Mouse (Mus musculus) left cerebral cortex, adult 11 months (tissue): ENCODE measurements around the gene Ptprg.

Experiments used
- DNase-seq: peaks from one replicate; pipeline ENCODE4 v3.0.0; 2022; ENCODE audit warnings: low spot score

Gene Ptprg

DNA sequence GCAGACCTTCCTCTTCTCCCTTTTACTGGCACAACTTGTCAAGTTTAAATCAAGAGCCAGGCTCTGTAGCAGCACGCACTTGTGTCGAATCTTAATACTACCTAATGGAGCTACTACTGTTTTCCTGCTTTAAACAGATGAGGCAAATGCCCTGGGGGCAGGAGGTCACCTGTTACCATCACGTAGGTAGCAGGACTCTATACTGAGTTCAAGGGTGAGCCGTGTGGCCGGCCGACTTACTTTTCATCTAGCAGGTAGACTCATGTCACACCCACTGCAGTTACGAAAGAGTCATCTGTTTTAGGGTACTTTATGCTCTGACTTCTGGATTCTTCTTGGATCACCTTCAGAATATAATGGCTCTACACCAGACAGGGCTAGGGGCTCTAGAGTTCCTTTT lies 66.3 kb downstream of the Ptprg start:
- DNase-seq = no peak

DNA sequence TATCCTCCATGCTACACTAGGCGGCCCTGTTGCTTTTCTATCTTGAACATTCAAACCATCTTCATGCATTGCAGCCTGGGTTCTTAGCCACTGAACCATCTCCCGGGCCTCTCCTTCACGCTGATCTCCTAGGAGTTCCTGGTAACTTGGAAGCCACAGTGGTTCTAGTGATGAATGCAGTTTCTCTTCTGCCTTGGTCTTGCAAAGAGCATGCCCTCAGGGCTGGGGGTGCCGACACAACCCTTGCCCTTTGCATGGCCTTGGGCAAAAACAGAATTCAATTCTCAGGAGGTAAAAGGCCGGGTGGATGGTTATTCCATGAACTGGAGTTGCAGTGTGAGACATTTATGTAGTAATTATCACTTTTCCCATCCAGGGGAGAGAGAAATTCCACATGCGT lies 67.0 kb downstream of the Ptprg start:
- no peak for DNase-seq

DNA sequence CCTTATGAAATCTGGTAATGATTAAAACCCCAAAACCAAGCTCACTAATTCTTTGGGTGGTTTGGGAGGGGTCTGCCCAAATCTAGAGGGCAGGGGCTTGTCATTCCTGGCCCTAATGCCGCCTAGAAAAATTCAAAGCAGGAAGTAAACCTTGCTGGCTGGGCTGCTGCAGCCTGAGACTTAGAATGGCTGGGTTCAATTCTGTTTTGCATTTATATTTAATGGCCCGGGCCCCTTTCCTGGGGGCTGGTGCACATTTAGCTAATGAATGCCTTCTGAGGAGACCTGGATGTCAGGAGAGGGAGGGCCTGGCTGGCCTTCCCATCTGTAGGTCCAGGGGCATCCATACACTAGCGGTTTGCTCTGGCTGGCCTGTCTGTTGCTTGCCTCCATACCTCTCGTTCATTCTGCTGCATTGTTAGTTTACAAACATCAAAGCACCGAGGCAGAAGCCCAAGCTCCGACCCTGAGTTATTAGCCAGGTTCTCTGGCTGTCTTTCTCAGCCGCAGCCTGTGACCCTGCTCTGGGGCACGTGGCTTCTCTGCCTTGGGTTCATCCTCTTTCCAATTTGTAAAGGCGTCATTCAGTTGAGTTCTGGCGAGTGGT lies 67.7 kb downstream of the Ptprg start:
- no peak for DNase-seq

DNA sequence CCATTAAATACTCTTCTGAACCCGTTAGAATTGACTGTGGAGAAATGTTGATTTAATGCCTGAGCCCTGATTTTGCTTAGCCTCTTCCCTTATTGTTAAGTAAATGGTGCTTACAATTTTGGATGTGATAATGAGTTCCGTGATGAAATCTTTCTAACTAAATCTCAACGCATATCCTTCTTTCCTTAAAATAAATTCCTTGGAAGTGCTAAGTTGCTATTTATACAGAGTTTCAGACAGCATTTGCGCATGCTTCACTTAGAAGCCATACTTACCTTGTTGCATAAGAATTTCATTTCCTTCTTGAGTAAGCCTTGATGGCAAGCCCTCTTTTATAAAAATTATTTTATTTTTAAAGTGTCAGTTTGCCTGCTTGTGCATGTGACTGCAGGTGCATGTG lies 70.2 kb downstream of the Ptprg start:
- no peak for DNase-seq

DNA sequence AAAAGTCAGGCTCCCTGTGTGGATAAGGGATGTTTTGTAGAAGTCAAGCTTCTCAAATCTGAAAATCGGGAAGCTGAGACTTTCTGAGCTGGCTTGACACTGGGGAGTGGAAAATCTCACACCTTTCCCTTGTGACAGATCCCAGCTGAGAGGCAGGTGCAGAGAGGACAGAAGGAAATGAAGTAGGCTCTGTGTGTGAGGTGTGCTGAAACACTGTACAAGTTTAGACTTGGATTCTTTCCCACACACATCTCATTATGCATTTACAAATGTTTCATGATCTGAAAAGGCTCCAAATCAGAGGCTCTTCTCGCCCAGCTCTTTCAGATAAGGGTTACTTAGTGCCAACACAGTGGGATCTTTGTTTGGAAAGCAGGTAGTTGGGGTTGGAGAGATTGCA lies 77.4 kb downstream of the Ptprg start:
- DNase-seq = no peak

DNA sequence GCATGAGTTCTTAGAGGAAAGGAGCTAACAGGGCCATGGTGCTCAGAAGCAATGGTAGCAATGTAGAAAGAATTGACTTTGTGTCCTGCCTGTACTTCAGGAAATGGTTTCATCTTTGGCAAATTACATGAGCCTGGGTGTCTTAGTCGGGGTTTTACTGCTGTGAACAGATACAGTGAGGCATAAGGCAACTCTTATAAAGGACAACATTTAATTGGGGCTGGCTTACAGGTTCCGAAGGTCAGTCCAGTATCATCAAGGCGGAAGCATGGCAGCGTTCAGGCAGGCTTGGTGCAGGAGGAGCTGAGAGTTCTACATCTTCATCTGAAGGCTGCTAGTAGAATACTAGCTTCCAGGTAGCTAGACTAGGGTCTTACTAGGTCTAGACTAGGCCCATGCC lies 78.2 kb downstream of the Ptprg start:
- no peak for DNase-seq

DNA sequence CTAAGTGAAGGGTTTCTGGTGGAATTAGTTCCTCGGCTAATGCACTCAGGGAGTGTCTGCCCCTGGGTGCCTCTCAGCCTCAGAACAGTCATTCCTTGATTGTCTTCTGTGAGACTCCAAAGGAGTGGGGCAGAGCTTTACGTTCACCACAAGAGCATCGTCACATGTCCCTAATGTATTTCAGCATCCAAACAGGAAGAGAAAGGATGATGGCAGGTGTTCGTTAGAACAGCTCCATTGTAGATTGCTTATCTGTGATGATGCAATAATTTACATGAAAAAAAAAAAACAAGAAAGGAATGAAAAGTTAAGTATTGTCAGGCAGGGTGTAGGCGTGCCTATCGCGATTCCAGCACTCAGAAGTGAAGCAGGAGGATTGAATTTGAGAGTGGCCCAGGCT lies 84.3 kb downstream of the Ptprg start:
- DNase-seq = no peak

DNA sequence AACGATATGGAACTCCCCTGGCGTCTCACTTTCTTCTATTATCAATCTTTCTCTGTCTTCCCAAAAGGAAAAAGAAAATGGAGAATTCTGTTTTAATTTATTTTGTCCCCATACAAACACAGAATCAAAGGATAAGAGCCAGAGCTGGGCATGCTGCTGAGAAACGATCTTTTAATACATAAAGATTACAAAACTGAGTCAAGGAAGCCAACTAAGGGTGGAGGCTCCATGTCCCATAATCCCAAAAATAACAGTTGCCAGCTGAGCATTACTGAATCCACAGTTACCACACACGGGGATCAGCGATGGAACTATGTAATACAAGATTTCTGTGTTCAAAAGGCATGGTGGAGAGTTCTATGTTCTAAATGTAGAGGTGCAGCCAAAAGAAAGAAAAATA lies 86.0 kb downstream of the Ptprg start:
- no peak for DNase-seq

DNA sequence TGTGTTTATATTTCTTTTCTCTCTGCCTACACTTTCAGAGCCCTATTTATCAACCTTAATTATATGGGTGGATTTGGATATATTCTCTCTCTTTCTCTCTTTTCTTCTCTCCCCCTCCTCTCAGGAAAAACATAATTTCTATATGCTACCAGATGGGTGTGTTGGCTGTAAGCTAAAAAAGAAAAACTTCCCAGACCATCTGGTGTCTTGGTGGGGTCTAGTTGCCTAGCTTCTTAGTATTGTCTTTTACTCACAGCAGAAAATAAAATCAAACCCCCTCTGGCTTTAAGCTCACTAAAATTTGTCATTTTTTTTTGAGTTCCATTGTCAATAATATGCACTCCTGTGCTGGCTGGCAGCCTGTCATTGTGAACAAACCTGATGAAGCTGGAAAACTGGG lies 87.0 kb downstream of the Ptprg start:
- DNase-seq = no peak

DNA sequence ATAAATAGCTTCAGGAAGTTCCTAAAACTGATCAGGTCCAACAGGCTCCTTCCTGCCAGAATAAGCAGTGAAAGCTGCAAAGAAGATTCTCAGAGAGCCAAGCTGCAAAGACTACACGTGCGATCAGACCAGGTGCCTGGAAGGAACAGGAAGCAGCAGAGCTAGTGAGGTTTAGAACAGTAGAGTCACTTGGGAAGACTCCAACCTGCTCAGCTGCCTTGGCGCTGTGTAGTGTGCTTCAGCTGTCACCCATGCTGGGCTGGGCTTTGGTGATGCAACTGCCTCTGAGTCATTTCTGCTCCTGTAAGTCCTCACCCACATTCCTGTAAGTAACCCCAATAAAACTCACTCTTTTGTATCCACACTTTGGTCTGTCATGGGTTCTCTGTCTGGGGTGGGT lies 87.7 kb downstream of the Ptprg start:
- DNase-seq = no peak

DNA sequence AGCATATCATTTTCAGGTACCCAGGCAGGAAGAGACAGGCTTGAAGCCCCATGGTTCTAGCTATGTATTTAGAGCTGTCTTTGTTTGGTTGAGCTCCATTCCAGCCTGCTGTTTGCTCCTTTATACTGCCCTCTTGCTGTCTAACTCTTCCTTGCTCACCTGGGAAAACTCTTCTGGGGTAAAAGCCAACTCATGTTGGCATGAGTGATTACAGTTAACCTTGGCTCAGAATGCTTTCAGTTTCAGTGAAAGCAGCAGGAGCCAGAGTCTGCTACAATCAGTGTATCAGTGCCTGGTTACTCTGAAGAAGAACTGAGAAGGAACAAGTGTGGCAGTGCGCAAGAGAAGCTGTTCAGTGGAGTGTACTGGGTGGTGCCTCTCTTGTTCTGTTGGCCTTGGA lies 89.6 kb downstream of the Ptprg start:
- no peak for DNase-seq

DNA sequence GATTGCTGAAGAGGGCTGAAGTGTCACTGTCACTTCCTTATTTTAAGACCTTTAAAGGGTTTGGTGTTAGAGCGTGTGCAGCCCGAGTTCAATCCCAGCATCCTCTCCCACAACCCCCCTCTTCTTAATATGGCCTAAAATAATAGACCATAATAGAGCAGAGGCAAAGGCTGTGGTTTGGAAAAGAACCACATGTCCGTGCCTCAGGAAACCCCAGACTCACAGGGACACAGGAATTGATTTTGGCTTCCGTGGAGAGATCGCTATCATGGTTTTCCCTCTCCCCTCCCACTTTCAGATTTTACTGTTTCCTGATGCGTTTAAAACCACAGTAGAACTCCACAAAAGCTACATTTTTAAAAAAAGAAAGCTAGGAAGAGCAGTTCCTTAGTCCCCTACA lies 104.0 kb downstream of the Ptprg start:
- no peak for DNase-seq

DNA sequence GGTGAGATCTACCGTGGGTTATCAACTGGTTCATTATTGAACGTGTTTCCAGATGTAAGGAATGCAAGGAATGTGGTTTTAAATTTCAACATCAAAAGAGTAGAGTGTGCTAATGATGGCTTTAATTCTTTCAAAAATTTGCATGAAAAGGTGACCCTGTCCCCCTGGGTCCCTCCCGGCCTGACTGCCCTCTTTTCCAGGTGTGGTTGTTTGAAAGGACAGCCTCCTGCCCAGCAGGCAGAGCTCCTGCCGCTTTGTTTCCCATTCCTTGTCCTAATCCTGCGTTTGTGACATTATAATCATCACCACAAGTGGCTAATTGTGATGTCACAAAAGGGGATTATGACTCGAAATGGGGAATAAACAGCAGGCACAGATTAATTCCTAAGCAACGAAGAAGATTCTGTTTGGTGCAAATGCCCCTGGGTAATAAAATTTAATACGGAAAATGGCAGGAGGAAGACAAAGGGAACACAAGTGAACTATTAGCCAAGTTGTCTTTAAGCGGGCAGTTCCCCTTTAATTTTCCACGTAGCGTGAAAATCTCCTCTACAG lies 110.4 kb downstream of the Ptprg start:
- no peak for DNase-seq

DNA sequence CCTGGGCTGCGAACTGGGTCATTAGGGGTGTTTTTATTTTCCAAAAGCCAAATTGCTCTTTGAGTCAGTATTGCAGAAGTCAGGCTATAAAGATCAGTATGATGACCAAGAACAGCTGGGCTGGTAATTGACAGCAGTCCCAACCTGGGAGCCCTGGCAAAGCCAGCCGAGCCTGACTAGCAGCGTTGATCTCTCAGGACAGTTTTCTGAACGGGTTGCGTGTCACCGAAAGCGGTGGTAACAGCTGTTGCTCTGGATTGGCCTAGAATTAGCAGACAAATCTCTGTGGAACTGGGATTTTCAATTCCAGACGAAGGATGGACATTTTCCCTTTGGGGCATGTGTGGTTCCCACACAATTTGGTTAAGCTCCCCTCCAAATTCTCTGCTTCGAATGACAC lies 111.0 kb downstream of the Ptprg start:
- no peak for DNase-seq

DNA sequence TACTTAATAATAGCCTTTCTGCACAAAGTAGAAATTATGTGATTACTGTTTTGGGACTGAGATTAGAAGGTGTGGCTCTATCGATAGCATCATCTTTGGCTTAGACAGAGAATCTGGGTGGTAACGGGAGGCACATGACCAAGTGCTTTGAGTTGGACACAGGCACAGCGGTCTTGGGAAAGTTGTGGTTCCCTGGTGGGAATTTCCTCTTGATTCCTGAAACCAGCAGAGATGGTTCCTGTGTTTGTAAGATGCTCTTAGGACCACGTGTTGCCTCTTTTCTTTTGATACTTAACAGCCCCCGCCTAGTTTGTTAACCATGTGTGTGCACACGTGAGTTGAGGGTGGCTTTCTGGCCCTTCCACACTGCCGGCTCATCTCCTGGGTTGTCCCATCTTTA lies 111.7 kb downstream of the Ptprg start:
- no peak for DNase-seq

DNA sequence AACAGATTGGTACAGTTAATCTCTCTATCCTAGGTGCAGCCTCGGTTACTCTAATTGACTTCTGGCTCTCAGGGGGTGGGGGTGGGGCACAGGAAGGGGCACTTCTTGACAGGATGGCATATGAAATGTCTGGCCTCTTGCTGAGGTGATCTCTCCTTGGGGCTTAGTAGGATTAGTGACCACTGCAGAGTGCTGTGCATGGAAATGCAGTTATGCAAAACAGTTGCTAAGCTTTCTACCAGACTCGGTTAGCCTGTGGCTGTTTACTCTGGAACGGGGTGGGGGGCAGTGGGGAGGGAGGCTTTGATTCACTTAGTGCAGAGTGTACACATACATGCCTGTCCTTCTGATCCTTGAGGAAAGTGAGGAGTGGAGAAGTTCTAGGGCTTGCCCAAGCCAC lies 114.4 kb downstream of the Ptprg start:
- no peak for DNase-seq

DNA sequence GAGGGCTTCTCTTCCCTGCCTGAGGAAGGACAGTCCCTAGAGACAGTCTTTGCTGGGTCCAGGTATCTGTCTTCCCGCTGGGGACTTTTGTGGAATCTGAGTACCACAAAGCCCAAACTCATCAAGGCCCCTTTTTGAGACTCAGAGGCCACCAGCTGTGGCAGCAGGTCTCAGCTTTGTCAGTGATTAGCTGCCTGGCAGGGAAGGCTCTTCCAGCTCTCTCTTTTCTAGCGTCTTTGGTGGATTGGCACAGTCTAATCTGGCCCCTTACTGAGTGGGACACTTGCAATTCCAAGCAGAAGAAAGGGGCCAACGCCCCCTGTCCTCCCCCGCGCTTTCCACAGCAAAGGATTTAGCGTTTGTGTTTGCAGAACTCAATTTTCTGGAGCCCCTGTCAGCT lies 117.5 kb downstream of the Ptprg start:
- DNase-seq = no peak

DNA sequence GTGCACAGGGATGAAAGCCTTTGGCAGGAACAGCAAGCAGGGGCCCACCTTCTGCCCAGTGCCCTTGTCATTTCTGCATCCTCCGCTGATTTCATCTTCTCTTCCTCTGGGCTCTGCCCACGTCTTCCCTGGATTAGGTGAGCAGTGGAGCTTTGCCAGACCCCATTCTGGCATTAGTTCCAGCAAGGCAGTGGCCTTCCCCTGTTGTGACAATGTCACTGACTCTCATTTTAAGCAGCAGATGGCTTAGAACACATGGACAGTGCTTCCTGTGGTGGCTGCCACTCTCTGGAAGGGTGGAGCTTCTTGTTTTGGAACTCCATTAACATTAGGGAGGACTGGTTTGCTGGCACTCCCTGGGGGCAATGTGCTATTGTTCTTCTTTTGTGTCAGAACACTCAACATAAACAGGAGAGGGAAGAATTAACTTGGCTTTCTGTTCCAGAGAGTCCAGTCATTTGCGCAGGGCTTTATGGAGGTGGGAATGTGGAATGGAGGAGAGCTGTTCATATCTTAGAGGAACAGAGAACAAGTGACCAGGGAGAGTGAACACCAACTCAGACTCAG lies 119.7 kb downstream of the Ptprg start:
- no peak for DNase-seq

DNA sequence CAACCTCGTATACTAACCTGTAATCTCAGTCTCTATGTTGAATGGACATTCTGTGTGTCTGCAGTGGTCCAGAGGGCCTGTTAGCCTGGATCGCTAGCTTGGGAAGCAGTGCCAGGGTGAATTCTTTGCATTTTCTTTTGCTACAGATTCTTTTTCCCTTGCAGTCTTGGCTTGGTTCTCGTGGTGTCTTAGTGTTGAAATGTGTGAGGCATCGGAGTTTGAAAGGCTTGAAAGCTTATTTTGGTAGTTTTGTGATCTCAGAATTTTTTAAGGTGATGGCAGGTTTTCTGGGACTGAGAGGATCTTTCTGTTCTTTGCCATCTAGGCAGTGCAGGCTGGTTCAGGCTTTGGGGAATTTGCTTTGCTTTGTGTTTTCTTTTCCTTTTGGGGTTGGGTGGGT lies 124.9 kb downstream of the Ptprg start:
- no peak for DNase-seq

DNA sequence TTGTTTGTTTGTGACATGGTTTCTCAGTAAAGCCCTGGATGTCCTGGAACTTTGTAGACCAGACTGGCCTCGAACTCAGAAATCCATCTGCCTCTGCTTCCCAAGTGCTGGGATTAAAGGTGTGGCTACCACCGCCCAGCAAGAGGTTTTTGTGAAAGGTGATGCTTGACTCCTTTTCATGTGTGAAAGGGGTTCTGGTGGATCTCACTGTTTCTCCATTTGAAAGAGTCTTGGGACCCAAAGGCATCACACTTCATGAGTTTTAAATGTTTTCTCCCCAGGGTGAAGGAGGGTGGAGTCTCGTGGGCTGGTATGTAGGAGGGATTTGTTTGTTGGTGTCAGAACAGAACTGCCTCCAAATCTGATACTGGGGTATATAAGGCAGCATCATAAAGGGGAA lies 126.4 kb downstream of the Ptprg start:
- no peak for DNase-seq

DNA sequence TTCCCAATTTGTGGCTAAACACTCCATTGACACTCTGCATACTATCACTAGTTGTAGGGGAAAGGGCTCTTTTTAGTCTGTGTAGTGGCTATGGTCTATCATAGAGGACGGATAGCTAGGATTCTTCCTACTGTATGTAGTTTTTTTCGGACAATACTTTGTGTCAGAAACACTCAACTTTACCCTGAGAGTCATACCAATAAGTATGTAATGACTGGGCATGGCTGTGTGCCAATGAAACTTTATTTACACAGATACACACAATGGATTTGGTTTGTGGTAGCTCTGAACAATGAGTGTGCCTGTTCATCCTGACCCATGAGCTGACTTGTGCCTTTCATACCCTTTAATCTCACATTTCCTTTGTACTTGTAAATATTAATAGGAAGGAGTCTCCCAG lies 127.3 kb downstream of the Ptprg start:
- DNase-seq = no peak

DNA sequence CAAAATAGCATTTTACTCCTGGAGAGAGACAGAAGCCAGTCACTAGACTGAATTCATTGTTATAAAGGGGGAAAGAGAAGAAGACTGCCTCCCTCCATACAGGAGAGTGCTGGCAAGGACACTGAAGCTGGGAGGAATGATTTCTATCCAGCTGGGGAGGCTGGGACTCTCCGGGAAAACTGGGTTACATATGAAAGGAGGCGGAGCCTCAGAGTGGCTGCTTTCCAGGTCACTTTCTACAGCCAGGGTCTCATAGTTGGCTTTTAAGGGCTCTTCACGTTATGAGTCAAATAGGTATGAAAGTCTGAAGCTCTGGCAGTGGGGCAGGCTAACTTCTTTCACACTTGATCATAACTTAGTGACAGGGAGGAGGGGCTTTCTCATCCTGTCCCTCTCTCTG lies 129.1 kb downstream of the Ptprg start:
- no peak for DNase-seq

DNA sequence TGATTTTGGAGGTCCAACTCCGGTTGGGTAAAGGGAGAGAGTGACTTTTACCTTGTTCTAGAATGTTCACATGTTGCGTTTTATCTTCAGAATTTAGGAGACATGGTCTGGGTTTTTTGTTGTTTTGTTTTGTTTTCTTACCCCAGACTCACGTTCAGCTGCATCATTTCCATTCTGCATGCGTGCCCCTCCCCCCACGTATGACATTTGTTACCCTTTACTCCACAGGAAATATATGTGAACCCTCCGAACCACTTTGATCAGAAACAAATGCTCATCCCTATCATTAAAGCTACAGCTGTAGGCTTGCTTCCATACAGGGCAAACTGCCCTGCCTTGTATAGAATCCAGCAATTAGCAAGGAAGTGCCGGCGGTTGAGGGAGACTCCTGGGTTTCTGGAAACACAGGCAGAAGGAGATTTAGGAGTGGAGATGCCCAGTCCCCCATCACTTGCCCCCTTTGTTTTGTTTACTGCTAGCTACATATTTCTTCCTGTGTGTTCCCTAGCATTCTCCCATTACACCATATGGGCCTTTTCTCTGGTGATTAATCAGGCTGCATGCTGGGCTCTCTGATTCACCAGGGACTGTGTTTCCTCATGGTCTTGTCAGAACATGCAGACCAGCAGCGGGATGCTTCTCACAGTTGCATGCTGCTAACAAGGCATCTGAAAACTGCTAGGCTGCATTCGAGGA lies 130.2 kb downstream of the Ptprg start:
- DNase-seq = no peak

DNA sequence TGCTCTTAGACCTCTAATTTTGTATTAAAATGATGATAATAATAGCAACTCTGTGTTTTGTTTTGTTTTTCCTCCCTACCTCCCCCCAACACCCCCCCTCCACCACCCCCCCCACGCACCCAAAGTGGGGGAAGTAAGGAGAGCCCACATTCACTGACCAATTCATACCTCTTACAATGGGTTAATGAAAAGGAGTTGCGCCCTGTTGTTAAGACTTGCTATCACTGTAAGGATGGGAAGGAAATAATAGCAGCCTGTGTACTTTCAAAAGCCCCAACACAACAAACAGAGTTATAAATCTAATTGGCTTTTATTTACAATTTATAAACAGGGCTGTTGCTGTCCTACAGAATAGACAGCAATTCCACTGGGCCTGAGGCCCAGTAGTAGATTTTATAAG lies 130.8 kb downstream of the Ptprg start:
- no peak for DNase-seq
